Mouse (Mus musculus) liver, postnatal 0 days (tissue): ENCODE results near the gene Zfp975.
"Not testable (repeated sequence)": the region's sequence is repeated elsewhere in the genome, so short reads cannot be mapped to it uniquely, and the experiment has no call there.

Experiments used
- CTCF ChIP-seq: sonication (generic); IDR thresholded peaks from 2 replicates; pipeline ENCODE4 v1.5.1; 2016; ENCODE audit warnings: antibody characterized with exemption, low read depth
- EP300 ChIP-seq: IDR thresholded peaks from 2 replicates; pipeline ENCODE4 v1.6.1; 2016; ENCODE audit warnings: antibody characterized with exemption, low read depth, mild to moderate bottlenecking

GRCm38 (mm10) chr7:42680081-42680480 is 12.5 kb downstream of the Zfp975 start:
- TF ChIP-seq CTCF, EP300: not testable (repeated sequence)
